Mouse (Mus musculus): ENCODE measurements around the gene Odf3b.

DNA sequence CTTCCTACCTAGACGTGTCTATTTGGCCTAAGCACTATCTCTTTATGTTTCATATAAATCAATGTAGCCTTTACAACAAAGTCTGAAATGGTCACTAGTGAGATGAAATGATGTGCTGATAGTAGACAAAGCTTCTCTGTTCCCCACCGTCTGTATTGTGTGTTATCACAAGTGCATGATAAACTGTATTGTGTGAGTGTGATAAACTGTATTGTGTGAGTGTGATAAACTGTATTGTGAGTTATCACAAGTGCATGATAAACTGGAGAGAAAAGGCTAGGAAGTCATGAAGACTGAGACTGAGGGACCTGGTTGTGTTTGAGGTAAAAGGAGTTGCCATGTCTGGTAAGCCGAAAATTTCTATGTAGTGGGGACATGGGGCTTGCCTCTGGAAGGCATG lies 20.3 kb downstream of the Odf3b start:
- TF ChIP-seq CTCF (IDR thresholded peaks at IDR 0.05; ENCODE audit: borderline replicate concordance, insufficient read depth, low read length), result no peak
- TF ChIP-seq POLR2A (IDR thresholded peaks at IDR 0.05; ENCODE audit: low read depth, low read length), result no peak

Measured in embryonic fibroblast, embryonic 13.5 days (primary cell).